Mouse (Mus musculus): ENCODE results near the gene Gm45618.

Gm45618 gene

DNA sequence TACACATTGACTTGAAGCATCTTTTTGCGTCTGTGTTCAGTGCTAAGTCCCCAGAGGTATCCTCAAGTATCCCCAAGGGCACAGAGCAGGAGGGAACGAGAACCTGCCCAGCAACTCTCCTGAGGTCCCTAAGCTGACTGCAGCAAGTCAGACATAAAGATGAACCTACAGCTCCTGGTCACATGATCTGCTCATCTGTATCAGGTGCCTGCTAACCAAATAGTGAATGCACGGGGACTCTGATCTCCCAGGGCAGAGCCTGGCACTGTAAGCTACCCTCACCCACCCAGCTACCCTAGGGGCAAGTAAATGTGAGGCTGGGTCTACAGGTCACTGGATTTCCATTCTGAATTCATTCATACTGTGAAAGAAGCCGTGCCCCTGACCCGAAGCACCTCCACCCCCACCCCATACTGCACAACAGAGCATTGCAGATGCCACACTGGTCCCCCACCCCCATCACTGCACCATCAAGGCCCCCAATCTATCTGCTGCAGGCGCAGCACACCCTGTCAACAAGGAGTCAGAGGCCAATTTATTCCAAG is 26.8 kb downstream of the Gm45618 start:
- no peak for DNase-seq

DNA sequence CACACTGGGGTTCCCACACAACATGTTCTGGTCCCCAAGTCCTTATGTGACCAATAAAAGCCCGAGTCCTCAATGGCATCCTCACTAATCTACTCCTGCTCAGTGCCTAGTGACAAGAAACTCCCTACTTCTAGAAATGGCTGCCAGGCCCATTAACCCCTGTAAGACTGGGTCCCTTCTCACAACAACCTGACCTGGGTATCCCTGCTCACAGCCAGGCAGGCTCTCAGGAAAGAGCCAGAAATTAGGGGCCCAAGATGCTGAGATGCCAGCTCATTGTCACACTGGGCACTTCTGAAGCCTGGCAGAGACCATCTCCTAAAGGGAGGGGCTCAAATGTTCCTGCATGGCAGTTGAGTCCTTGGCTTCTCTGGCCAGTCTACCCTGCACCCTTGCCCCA is 27.5 kb downstream of the Gm45618 start:
- no peak for DNase-seq

DNA sequence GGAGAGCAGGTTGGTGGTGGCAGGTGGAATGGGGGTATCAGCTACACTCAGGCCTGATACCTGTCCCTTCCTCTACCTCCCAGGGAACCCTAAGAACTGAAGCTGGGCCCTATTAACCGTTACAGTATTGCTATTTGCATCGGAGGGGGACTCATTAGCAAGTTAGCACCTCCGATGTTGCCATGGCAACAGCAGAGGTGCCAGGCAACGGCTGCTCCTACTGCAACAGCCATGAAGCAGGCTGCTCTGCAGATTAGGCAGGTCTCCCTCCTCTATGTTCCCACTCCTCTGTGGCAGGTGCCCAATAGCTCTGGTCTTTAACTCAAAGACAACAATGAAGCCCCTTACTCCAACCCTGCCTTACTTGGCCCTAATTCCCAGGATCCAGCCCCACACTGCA is 28.7 kb downstream of the Gm45618 start:
- no peak for DNase-seq

DNA sequence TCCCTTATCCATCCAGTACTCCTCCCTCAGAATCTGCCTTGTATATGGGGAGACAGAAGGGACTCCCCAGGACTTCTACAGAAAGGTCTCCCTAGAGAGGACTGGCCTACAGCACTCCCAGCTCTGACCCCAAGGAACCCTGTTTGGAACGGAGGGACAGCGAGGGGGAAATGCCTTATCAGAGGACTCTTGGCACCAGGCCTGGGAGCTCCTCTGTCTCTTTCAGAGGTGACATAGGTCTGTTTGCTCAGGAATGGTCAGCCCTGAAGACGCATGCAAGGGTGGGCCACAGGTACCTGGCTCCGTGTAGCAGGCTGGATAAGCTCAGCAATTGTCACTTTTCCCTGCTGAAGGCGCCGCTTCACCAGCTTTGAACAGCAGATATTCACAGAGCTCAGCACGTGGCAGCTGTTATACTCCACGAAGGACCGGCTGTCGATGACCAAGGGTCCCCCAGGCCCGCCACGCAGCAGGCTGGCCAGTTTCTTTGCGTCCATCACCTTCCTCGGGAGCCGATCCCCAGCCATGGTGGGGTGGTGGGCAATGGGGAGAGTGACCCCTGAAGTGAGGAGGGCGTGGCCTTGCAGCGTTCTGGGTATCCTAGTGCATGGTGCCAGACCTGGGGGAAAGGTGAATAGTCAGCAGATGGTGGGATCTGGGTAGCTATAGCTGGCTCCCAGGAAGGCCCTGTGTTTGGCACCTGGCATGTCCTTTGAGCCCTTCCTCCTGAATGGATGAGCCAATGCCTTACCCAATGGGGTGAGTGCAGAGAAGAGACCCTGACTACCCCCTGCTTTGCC is 30.7 kb downstream of the Gm45618 start:
- DNase-seq: no peak

DNA sequence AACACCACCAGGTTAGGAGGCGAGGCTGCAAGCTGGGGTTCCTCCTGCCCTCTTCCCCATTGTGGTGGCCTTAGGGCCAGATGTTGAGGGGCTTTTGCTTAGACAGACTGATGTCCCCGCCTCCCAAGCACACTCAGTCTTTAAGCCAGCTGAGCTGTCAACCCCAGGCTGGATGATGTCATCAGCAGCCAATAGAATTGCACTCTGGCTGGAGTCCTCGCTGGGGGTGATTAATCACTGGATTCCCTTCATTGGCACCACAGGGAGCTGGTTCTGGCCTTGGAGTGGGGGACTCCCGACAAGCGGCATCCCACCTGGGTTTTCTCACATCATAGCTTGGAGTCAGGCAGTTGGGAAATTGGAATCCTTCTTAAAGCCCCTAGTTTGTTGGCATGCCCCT is 31.6 kb downstream of the Gm45618 start:
- DNase-seq: no peak

DNA sequence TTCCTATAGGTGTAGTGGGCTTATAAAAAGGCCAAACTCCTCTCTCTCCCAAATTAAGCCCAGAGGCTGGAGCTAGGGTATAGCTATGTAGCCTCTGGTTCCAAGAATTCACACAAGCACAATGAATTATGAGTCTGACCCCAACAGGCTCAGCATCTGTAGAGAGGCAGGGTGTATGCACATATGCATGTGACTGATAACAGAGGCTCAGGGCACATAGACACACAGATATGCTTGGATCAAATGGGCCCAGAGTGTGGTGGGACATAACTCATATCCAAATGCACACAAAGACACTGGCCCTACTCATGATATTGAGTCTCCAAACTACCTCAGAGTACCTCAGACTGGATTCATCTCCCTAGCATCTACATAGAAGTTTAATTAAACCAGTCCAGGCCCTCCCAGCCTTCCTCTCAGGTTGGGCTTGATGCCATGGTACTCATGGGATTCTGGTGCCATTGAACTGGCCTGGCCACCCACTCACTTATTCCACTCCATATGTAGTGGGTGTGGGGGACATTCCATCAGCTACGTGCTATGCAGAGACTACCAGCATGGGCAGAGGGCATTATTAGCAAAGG is 33.4 kb downstream of the Gm45618 start:
- DNase-seq: no peak

DNA sequence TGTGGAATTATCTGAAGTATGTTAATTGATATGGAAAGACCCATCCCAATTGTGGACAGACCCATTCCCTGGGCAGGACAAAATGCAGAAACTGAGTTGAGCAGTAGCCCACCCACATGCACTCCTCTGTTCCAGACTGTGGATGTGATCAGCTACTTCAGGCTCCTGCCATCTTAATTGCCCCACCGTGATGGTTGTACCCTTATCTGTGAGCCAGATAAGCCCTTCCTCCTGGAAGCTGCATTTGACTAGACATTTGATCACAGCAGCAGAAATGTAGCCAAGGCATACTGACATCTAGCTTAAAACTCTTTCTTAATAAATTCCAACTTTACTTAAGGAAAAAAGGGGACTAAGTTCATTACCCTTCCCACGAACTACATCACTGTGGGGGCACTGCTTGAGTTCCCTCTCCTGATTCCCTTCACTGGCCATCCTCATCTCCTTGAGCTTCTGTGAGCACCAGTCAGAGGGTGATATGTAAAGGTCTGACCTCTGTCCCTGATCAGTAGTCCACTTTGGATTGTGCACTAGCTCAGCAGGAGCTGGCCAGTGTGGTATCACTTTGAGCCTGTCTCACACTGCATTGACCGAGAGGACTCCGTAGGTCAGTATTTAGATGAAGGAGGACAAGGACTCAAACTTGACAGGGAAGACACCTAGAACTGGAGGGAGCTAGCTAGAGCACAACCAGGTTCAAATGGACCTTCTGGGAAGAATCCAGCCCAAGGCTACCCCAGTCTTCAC is 34.2 kb downstream of the Gm45618 start:
- DNase-seq: no peak

DNA sequence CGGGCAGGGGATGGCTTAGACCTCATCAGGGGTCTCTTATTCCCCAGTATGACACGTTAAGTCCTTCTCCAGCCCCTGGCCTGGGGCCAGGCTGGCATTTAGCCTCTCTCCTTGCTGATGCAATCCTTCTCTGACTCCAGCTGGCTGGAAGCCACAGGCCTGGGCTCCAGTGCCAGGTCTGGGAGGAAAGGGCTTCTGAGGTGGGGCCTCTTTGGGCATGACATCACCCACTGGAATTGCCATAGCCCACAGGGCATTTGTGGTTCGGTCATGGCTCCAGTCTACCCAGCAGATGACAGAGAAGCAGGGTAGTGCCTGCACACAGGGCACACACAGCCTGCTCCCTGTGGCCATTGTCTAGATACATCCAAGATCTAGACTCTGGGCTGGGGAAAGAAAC is 35.7 kb downstream of the Gm45618 start:
- DNase-seq: peak; percentile 69

DNA sequence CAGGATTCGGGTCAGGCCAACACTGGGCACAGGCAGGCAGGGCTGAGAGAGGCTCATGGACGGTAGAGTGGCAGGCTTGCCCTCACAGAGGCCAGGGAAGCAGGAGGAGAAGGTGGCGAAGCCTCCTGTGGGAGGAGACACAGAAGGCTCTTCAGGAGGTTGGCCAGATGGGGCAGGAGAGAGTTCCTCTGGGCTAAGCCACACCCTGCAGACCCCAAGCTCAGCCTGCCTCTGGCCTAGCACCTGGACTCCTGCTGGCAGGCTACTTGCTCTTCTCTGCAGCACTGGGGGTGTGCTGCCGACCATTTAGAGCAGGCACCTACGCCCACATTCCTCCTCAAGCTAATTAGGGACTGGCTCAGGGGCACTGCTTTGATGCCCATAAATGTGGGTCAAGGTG is 36.1 kb downstream of the Gm45618 start:
- no peak for DNase-seq

DNA sequence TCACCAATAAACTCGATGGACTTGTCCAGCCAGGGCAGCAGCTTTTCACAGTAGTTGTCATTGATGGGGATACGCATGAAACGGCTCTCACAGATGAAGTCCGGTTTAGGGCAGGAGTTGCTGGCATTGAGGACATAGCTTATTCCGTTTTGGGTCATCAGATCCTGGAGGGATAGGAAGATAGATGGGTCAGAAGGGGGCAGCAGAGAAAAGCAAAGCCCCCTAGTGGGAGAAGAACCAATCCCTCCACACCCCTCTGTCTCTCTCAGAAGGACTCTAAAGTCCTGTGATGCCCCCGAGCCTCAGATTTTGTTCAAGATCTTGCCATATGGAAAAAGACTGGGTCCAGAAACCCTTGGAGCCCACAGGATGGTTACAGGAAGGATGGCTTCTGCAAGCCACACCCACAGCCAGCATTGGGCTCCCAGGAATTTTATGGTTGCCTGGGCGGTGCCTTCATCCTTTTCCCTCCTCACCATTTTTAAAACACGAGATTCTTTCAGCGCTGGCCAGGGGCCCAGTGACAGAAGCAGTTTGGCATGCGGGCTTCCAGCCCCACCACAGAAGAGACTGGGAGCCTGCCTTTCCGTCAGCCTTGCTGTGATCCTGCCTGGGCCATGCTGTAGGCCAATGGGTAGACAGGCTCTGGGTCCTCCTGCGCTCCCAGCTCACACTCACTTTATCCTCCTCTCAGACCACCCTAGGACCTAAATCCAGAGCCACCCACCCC is 36.8 kb downstream of the Gm45618 start:
- DNase-seq: peak; percentile 44

DNA sequence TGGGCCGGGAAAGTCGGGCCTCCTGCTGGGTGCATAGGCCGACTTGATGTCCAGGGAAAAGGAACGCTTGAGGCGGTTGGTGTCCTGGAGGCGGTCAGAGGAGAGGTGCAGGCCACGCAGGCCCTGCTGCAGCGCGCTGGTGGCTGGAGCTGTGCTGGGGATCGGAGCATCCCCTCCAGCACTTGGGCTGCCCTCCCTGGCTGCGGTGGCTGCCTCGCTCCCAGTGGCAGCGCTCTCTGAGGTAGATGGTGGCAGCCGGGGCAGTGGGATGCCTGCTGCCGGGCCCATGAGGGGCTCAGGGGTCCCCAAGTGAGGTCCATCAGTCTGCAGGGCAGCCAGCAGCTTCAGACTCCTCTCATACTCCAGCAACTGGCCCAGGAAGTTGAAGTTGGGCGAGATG is 37.9 kb downstream of the Gm45618 start:
- DNase-seq: no peak

DNA sequence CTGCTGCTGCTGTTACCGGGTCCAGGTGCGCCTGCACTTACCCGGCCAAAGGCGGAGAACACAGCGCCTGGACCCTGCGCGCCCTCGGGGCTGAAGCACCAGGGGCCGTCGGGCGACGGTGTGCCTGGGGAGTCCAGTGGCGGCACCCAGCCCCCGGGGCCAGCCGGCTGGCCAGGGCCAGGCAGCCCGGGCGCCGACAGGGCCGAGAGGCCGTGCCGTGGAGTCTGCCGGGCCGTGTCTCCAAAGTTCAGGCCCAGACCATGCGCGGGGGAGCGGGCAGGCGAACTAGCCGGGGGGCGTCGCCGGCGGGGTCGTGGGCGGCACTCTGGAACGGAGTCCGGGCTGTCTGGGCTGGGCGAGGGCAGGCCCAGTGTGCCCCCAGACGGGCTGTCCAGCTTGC is 38.4 kb downstream of the Gm45618 start:
- no peak for DNase-seq

DNA sequence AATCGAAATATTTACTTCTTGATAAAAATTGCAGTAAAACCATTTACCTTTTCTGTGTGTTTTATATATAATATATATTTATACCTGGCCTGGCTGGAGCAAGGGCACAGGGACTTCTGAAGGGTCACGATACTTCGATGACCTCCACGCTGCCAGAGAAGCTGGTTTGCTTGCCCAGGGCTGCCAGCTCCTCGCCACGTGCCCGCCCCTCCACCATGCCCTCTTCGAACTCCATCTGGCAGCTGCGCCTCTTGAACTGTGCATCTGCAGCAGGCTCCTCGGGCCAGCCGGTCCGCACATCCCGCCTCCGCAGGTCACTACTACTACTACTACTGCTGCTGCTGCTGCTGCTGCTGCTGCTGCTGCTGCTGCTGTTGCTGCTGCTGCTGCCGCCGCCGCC is 38.8 kb downstream of the Gm45618 start:
- DNase-seq: no peak

DNA sequence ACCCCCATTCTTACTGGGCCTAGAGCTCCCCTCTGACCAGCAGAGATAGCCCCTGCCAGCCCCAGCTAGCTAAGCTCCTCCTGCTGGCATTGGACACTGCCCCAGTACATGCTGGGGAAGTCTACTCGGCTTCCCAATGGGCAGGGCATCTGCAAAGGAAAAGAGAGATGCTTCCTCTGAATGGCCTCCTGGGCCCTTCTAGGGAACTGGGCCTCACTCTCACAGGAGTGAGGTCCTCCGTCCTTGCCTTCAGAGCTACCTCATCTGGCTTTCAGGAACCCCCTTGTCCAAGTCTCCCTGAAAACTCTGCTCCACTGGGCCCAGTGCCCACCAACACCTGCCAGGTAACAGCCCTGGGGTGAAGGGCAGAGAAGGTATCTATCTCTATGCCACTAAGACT is 39.7 kb downstream of the Gm45618 start:
- DNase-seq: no peak

DNA sequence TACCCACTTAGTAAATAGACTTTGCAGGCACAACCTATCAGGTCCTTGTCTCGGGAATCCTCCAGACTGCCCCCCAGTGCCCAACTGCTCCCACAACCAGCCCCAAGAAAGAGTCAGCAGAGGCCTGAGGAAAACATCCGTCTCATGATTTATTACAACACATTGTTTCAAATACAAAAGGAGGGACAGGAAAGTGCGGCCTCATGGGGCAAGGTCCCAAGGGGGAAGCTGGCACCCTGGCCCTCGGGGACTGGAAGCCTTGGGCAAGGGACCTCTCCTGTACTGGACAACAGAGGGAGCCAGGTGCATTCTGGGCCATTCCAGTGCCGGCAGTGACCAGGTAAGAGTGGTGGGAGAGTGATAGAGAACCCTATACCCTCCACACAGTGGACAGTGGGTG is 41.2 kb downstream of the Gm45618 start:
- DNase-seq: no peak

DNA sequence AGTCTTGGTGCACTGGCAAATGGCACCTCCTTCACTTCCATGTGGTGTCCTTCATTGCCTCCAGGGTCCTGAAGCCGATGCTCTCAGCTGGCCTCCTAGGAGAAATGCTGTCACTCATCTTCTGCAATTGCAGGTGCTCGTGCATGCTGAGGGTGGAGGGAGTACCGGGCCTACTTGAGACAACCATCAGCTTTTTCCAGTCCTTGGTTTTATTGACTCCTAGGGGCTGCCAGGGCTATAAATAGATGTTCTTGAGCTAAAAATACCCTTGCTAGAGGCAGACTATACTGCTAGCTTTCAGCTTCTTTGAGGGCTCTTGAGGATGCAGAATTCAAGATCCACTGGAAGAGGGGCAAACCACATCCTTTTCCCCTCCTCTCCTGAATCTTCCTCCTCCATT is 43.4 kb downstream of the Gm45618 start:
- DNase-seq: no peak

DNA sequence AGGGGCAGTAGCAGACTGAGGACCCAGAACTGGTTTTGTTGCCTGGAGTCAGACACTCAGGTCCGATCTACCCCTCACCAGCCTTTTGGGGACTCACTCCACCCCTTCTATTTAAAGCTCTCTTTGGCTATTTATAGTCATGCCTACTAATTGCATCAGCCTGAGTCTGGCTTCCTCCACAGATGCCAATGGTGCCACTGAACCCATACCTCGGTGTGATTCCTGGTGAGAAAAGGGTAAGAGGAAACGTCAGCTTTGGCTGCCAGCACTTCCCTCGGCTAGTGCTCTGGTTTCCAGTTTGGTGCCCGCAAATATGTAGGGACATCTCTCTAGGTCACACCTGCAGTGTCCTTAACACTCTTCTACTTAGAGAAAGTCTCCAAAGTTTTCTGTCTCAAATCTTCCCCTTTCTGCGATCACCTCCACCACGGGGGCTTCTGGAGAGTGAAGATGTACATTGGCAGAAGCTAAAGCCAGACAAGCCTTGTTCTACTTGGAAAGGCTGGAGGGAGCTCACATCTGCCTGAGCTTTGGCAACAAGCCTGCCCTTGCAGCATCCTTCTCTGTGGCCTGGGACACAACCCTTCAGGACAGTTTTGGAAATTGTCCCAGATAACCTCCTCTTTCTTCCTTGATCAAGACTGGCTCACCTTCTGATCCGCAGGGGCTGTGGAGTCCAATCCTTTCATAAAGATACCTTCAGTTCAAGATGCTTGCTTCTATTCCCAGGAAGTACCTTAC is 46.2 kb downstream of the Gm45618 start:
- no peak for DNase-seq

DNA sequence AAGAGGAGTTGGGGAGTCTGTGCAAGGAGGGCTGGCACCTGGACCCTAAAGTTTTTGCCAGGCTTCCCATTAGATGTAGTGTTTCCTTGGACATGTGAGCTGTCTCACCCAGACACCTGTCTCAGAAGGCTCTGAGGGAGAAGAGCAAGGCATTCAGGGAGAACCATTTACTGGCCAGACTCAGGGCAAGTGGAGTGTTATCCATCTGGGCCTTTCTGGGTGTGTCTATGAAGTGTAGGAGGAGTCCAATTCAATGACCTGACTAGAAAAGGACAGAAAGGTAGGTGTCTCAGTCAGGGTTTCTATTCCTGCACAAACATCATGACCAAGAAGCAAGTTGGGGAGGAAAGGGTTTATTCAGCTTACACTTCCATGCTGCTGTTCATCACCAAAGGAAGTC is 48.8 kb downstream of the Gm45618 start:
- DNase-seq: no peak

DNA sequence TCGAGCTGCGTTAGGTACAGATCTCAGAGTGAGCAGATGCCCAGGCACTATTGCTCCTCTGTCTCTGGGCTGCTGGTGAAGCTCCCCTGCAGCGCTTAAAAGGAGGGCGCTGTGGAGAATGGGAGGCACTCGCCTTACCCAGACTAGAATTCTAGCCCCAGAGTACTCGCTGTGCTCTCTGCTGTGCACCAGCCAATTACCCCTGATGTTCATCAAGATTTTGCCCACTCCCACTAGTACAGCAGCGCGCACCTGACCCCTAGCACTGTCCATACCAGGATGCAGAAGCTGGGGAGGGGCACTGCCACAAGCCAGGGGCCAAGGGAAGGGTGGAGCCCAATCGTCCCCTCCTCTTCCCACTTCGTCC is 49.3 kb downstream of the Gm45618 start:
- DNase-seq: no peak

DNA sequence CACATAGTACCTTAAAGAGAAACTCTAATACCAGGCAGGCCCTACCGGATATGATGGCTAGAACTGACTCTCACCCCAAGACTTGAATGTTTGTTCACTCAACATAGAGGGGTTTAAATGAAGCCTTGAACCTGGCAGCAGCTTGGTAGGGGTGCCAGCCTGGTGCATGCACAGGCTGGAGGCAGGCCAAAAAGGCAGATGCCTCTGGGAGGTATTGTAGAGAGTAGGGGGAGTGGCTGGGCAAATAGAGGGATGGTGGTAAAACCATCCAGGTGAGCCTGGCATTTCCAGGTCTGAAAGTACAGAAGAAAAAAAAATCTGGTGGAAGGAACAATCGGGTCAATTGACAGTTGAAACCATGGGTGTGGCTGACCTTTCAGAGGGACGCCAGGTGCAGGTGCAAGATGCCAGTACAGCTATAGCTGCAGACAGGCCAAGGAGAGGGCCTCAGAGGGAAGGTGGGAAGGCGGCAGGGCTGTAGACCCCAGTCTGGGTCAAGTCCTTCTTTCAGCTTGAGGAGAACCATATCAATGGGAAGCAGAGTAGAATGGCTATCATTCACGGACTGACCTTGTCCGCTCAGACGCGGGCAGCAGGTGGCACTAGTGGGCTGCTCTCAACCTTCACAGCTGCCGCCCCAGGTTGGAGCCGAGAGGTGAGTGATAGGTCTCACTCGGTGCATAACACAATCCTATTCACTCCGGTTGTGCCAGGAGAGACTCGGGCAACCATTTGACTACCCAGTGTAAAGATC is 49.9 kb downstream of the Gm45618 start:
- DNase-seq: peak; percentile 77
